Mouse (Mus musculus): ENCODE results near the gene Lingo1. TPM values are rescaled to one million over a fixed set of nuclear protein-coding genes. Genes with fewer than 3 reads are reported as not detected.

The Lingo1 gene
- total RNA-seq, 2 experiments from 2014 or later, result 0.21 to 0.41 TPM

- DNase-seq, result no peak
Observed at GRCm38 (mm10) chr9:56605443-56605806, 190.8 kb downstream of the Lingo1 start.

DNA sequence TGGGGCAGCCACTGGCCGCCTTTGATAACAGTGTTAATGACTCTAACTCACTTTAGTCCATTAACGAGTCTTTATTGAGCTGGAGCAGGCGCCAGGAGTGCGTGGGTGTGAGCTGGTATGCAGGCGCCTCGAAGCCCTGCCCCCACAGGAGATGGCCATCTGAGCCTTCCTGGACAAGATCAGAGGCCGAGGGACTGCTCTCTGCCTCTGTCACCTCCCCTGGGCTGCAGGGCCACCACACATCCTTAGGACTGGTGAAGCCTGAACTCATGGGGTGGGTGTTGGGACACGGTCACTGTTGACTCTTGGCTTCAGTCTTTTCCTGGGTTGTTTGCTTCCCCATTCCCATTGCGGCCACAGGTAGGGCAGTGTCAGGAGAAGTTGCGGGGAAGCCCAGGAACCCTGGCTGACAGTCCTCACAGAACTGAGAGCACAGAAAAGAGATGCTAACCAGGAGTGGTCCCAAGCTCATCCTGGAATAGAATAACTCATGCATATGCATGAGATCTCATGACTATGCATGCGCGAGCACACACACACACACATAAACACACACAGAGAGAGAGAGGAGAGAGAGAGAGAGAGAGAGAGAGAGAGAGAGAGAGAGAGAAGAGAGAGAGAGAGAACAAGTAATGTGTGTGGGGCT lies 191.3 kb downstream of the Lingo1 start:
- no peak for DNase-seq

- no peak for DNase-seq
Observed at GRCm38 (mm10) chr9:56600655-56601054, 195.6 kb downstream of the Lingo1 start.

DNA sequence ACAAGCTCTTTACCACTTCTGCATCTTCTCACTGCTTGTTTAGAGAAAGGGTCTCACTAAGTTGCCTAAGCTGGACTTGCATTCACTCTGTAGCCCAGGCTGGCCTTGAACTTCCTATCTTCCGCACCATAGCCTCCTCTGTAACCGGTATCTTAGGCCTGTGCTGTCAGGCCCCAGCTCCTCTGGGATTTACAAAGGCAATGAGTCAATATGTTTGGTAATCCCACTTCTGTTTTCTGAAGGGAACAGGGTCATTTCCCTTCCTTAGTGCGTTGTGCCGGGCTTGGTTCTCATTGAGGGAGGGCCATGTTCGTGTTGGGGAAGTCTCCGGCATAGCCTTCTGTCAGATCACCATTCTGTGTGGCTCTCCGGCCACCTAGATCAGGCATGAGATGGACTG lies 203.6 kb downstream of the Lingo1 start:
- no peak for DNase-seq

DNA sequence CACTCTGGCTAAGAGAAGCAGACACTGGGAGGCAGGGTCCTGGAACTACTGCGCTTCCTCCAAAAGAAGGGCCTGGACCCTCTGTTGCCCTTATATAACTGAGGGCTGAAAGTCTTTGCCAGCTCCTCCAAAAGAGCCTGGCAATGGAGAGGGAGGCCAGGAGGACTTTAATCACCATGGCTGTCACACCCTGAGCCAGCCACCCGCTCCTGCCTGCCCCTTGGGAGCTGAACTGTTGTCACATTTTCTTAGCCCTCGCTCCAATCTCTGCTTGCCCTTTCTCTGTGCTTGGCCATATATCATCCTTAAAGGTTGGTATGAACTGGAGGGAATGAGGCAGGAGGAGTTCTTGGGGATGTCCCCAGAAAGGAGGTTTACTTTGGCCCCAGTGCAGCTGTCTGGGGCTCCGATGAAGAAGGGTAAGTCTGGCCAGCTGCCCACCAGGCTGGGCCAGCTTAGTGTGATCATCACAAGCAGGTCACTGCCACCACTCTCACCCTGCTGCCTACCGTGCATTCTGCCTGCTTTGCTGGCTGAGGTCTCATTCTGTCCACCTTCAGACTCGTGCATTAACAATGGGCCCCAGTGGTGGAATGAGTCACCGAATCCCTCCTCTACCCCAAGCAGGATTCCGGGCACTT lies 204.9 kb downstream of the Lingo1 start:
- no peak for DNase-seq

- DNase-seq, result no peak
Observed at GRCm38 (mm10) chr9:56589762-56590161, 206.5 kb downstream of the Lingo1 start.

DNA sequence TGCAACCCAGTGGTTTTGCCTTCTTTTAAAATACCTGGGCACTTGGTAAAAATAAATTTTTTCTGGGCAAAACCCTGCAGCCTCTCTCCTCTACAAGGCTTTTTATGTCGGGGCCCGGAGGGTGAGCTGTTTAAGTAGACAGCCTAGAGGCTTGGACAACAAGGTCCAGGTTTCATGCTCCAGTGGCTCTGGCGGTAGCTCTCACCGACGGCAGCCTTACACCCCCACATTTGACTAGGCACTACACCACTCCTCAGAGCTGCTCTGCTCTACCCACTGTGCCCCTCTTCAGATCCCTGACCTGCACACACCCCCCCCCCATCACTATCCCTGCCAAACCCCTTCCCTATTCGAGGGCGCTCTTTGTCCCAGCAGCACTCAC lies 212.2 kb downstream of the Lingo1 start:
- no peak for DNase-seq

- no peak for DNase-seq
Observed at GRCm38 (mm10) chr9:56583139-56584042, 212.9 kb downstream of the Lingo1 start.

DNA sequence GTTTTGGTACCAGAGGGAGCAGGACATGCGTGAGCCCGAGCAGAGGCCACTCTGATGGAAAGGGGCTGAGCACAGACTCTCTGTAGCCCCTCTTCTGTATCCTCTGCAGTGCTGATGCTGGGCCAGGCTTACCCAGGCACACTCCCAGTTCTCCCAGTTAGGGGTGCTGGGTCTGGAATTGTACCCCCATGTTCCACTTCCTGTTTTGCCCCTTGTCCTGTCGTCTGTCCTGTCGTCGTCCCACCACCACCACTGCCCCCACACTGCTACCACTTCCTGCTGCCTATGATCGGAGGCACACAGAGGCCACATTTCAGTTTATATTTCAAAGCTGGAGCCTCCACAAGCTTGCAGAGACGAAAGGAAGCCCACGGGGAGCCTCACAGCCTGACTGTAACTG lies 213.6 kb downstream of the Lingo1 start:
- no peak for DNase-seq

- DNase-seq, result no peak
Observed at GRCm38 (mm10) chr9:56581700-56582099, 214.6 kb downstream of the Lingo1 start.

DNA sequence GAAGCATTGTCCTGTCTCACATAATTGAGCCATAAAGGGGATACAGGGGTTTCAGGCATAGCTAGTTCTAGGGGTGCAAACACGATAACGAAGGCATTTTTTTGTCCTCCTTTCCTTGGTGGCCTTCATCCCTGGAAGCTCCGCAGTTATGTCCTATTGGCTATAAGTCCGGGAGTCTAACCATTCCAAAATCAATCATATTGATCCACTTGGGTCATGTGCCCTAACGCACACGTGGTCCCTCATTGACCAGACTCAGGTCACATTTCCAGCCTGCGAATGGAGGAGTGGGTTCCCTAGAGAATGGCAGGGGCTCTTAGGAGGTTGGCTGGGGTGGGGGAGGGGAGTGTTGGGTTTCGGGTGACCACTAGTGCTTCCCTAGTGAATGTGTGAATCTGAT lies 215.3 kb downstream of the Lingo1 start:
- no peak for DNase-seq

DNA sequence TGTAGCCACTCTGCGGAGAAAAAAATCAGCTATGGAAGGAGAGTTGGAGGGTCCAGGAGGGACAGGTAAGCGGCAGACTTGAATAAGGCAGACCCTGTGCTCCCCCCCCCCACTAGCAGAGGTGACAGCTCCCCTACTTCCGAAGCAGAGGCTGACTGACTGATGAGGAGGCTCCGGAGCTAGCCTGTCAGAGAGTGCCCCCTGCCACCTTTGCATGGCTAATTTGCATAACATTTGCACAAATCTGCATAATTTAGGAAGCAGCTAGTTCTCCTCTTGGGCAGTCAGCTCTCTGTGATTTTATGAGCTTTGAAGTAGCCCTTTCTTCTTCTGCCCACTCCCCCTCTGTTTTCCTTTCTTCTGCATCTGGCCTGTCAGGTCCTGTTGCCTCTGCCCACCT lies 216.2 kb downstream of the Lingo1 start:
- DNase-seq, result no peak

GRCm38 (mm10) chr9:56577405-56577804 lies 218.9 kb downstream of the Lingo1 start:
- DNase-seq, result no peak

- DNase-seq, result no peak
Observed at GRCm38 (mm10) chr9:56572534-56573479, 223.5 kb downstream of the Lingo1 start.

Other genes starting within 250 kb of the Lingo1 start
- gene Odf3l1, start 68.2 kb upstream of the Lingo1 start, total RNA-seq (2021), result under 1 TPM in 1 of 2 experiments, not detected in 1; 0.67 TPM
- 1 to 10 TPM; 6.5 to 9.4 TPM for gene Cspg4, start 68.6 kb upstream of the Lingo1 start, total RNA-seq (2021)
- 1 to 10 TPM; 3.4 to 5.4 TPM for gene Snx33, start 131.9 kb upstream of the Lingo1 start, total RNA-seq (2021)
- 10 to 100 TPM; 45.1 to 45.3 TPM for gene Imp3, start 141.0 kb upstream of the Lingo1 start, total RNA-seq (2021)
- gene Snupn, start 154.4 kb upstream of the Lingo1 start, total RNA-seq (2021), result 1 to 10 TPM; 7.0 to 9.1 TPM
- 1 to 10 TPM; 4.4 to 5.4 TPM for gene Ptpn9, start 198.5 kb upstream of the Lingo1 start, total RNA-seq (2021)